Mouse (Mus musculus): ENCODE data around the gene Dzip1. TPM values are rescaled to one million over a fixed set of nuclear protein-coding genes. Genes with fewer than 3 reads are reported as not detected.

Dzip1 gene
- total RNA-seq, 2 experiments from 2014 or later, result 127 to 138 TPM

DNA sequence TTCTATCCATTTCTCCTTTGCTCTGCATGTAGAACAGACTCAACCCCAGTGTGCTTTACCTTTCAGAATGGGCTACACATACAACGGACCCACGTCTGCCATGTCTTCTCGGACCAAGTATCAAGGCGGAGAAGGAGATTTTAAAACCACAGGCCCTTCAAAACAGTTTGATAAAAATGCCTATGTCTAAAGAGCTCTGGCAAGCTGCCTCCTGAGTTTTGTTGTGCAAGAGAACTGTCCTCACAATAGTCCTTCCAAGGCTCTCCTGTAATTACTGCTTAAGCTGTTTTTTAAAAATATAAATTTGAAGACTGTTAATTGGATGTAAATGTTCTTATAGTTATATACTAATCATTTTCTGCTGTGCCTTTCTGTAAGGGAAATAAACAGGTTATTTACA lies 51.1 kb downstream of the Dzip1 start:
- no peak for DNase-seq (ENCODE audit: low spot score in 2 of 2)

DNA sequence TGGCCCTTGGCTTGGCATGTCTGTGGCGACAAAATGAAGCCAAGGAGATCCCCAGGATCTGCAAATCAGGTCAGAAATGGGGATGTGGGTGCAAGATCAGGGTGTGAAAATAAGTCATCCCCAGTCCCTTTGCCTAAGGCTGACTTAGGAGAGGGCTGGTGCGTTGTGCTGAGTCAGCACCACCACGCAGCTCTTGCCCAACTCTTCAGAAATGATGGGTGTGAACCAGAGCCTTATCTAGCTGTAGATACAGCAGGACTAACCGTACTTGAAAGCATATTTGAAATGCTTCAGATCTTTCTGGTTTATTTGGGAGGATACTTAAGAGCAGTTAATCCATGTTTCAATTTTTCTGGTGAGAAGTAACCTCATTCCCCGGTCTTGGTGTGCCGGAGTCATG lies 55.5 kb downstream of the Dzip1 start:
- DNase-seq (ENCODE audit: low spot score in 2 of 2), result no peak

- peak; percentile 36 to 47 for DNase-seq (ENCODE audit: low spot score in 2 of 2)
These were observed 57.0 kb downstream of the Dzip1 start for GRCm38 (mm10) chr14:118868102-118868724.

GRCm38 (mm10) chr14:118867366-118867765 lies 57.9 kb downstream of the Dzip1 start:
- DNase-seq (ENCODE audit: low spot score in 2 of 2), result no peak

DNA sequence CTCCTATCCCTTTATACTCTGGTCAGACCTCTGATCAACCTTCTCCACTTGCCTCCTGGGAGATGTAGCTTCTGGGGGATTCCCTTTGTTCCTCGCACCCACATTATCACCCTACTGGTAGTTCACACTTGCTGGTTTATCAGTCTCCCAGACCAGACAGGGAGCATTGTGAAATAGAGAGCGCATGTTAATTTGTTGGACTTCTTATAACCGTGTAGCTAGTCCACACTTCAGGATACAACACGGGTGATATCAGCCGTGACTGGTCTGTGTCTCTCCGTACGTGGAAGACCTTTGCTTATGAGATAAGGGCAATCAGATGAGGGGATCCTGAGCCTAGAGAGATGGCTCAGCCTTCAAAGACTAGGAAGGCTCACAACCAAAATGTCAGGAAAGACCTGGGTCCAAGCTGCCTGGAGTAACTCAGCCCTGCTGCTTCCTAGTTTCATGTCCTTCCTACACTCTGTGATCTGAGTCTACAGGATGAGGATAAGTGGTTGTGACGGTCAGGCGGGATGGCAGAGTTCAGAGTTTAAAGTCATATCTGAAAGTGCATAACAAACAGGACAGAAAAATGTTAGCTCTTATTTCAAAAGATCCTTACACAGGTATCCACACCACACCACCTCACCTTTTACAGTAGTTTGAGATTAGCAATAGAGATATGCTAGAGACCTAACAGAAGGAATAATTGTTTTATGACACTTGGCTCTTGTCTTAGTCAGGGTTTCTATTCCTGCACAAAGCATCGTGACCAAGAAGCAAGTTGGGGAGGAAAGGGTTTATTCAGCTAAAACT lies 59.0 kb downstream of the Dzip1 start:
- DNase-seq (ENCODE audit: low spot score in 2 of 2), result no peak

DNA sequence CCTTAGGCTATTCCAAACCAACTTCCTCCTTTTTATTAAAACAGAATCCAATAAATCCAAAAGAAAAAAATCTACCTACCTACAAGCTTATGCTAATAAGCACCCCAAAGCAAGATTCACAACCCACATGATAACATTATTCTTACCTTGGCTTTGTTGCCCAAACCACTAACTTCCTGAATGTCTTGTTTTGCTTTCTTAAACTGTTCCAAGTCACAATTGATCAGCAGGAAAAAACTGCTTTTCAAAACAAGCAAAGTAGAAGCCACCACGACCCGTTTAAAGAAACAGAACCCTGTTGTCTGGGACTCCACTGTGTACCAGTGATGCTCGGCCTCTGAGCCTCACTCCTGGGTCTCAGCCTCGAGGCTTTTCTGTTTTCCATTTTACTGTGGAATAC lies 60.4 kb downstream of the Dzip1 start:
- no peak for DNase-seq (ENCODE audit: low spot score in 2 of 2)

GRCm38 (mm10) chr14:118862253-118862652 lies 63.0 kb downstream of the Dzip1 start:
- no peak for DNase-seq (ENCODE audit: low spot score in 2 of 2)

DNA sequence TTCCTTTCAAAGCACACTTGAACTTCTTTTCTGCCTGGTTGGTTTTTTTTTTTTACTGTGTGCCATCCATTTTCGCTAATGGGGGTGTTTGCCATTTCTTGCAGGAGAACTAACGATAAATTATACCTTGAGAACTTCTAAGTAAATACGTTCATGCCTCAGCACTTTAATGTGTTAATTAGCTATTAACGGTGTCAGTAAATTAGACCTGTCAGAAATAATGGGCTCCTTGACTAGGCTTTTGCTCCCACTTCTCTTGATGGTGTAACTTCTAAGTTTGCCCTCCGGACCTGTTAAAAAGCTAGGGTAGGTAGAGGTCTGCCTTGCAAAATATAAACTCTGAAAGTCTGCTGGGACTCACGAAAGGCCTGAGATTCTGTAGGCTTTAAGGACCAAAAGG lies 66.9 kb downstream of the Dzip1 start:
- no peak for DNase-seq (ENCODE audit: low spot score in 2 of 2)

DNA sequence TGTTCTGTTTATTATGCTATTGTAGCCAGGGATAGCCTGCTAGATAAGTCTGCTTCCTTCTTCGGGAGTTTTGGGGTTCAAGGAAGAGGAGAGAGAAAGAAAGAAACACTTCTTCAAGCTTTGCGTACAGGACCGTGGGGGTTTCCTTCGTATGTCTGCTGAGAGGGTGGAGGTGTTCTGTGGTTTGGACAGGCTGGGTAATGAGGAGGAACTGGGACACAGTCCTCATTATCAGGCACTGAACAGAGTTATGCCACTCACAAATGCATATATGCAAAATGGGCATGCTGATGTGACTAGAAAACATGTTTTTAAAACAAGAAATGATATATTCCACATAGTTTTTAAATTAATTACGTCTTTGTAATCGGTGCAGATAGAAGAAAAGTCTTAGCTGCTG lies 68.7 kb downstream of the Dzip1 start:
- DNase-seq (ENCODE audit: low spot score in 2 of 2), result no peak

GRCm38 (mm10) chr14:118855141-118855800 lies 70.0 kb downstream of the Dzip1 start:
- DNase-seq (ENCODE audit: low spot score in 2 of 2), result peak; percentile 17 to 40

DNA sequence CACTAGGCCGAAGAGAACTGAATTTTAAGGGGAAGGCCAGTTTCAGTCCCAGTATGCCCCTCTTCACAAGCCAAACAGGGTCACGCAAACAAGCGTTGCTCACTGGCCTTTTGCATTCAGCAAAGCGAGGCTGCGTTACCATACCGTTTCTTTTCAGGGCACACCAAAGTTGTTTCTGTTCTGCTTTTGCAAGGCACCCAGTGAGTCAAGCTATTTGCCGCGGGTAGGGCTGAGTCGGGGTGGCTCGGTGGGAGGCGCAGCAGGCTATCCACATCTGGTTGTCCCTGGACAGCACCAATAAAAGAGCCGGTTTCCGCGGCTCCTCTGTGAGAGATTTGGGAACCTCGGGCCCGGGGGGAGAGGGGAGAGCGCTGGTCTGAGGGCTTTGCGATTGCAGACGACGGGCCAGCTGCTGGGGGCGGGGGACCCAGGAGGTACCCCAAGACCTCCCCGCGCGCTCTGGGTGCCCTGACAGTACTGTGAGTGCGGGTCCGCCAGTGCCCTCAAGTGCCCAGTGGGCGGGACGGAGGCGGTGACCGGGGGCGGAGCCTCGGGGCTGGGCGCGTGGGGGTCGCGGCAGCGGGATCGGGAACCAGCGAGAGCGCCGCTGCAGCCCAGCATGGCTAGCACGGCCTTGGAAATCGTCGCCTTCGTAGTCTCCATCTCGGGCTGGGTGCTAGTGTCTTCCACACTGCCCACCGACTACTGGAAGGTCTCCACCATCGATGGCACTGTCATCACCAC lies 70.7 kb downstream of the Dzip1 start:
- peak; percentile 48 to 73 for DNase-seq (ENCODE audit: low spot score in 2 of 2)

DNA sequence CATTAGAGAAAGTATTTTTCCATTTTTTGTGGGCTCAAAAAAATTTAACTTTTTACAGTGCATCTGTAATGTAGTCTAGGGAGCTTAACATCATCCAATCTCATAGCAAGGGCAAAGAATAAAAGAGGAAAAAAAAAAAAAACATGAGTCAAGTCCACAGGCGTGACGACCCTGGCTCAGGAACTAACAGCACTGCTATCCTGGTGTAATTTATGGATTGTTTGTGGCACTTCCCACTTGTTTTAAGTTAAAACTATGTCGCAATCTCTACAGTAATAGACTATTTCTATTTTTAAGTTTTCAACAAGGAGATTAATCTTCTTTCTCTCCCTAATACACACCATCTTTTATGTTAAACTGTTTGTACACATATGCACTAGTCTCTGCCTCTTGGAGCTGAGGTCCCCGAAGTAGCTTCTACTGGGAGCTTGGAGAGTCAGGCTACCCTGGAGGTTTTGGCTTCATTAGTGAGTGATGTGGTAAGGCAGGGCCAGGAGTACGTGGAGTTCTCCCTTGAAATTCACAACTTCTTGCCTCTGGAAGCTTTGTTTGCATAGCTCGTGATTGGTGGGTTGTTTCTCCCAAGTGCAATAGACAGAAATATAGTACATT lies 73.7 kb downstream of the Dzip1 start:
- DNase-seq (ENCODE audit: low spot score in 2 of 2), result no peak

- no peak for DNase-seq (ENCODE audit: low spot score in 2 of 2)
These were observed 74.6 kb downstream of the Dzip1 start for GRCm38 (mm10) chr14:118850696-118851035.

DNA sequence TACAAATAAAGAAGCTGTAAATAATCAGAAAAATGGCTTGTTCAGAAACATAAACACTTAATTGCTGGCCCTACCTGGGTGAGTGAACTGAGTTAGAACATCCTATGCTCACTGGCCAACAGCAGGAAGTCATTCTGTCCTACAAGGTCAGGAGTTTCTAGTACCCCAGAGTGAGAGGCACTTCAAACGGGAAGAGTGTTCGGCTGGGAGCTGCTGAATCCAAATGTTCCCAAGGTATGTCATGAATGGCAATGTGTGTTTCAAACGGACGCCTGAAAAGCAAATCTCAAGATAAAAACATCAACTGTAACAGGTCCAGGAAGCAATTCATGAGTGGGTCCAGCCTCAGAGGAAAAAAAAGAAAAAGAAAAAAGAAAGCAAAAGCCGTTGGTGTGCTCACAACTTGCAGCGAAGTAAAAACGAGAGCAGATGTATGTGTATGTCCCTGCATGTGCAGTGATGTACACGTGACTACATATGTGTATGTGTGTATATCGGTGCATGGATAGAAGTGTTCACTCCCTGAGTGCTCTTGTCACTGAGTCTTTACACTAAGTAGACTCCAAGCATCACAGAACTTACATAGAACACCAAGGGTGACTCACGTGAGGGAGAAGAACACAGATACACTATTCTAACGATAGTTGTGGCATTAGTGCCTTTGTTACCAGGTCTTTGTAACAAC lies 75.1 kb downstream of the Dzip1 start:
- no peak for DNase-seq (ENCODE audit: low spot score in 2 of 2)

DNA sequence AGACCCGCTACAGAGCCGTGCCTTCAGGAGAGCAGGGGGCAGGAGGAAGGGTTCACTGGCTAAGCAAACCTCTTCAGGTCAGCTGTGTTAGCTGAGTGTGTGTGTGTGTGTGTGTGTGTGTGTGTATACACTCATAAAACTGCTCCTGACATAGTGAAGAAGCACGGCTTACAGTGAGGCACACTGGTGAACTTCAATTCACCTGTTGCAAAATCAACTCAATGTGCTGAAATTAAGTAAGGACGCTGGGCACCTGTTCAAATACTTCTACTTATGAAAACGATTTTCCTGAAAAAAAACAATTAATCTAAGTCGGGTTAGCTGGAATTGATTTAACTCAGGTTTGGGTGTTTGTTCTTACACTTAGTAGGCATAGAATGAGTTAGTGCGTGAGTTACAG lies 77.1 kb downstream of the Dzip1 start:
- DNase-seq (ENCODE audit: low spot score in 2 of 2), result no peak

DNA sequence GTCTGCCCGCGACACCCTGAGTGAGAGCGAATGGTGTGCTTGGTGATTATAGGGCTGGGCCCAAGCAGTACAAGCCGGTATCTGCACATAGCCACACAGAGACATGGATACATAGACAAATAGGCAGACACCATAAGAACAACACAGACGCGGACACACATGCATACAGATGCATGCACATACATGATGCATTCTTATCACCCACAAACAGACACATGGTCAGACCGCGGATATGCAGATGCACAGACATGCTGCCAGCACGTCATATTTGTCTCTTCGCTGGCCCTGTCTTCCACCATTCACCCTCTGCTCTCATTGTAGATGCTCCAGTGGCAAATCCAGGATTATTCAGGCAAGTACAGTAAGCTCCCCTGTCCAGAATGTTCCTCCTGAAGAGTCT lies 78.4 kb downstream of the Dzip1 start:
- DNase-seq (ENCODE audit: low spot score in 2 of 2), result no peak

DNA sequence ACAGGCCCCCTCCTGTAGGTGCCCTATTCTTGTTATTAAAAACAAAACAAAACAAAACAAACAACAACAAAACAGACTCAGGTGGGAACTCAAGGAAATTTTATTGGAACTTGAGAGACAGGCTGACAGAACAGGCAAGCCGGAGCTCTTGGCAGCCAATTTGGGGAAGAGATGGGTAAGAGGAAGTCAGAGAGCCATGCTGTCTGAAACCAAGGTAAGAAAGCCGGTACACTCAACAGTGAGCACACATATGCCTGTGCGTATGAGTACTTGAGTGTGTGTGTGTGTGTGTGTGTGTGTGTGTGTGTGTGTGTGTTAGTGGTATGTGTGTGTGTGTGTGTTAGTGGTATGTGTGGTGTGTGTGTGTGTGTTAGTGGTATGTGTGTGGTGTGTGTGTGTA lies 82.9 kb downstream of the Dzip1 start:
- no peak for DNase-seq (ENCODE audit: low spot score in 2 of 2)

- no peak for DNase-seq (ENCODE audit: low spot score in 2 of 2)
These were observed 85.2 kb downstream of the Dzip1 start for GRCm38 (mm10) chr14:118840027-118840426.

DNA sequence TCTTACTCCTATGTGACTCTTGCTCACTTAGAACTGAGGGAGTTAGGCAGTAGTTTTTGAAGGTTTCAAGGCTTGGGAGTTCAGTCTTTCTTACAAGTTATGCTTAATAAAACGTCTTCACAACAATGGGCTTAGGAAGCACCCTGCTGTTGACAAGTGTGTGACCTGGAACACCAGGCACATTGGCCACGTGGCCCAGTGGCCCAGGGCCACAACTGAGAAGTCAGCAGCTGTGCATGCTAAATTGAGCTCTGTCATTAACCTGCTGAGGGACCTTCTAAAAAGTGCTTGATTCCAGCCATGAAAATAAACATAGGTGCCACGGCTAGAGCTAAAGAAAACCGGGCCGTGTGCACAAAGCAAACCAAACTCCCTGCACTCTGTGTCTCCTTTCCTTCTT lies 85.8 kb downstream of the Dzip1 start:
- DNase-seq (ENCODE audit: low spot score in 2 of 2), result no peak

- no peak for DNase-seq (ENCODE audit: low spot score in 2 of 2)
These were observed 86.6 kb downstream of the Dzip1 start for GRCm38 (mm10) chr14:118838556-118839120.
